Mouse (Mus musculus) heart, adult 2 months (tissue): ENCODE data around the gene Dctpp1.

ENCODE experiments used
- CTCF ChIP-seq: fragments of 200-600 bp; IDR thresholded peaks from 2 replicates; pipeline ENCODE4 v1.8.1; 2022; ENCODE audit warnings: antibody characterized with exemption, mild to moderate bottlenecking, moderate library complexity
- EP300 ChIP-seq: fragments of 200-500 bp; IDR thresholded peaks from 2 replicates; pipeline ENCODE4 v1.6.1; 2011; ENCODE audit warnings: low read depth, low read length, control low read depth; ENCODE audit not compliant: insufficient read depth
- POLR2A ChIP-seq: fragments of 200-500 bp; IDR thresholded peaks from 2 replicates; pipeline ENCODE4 v1.6.1; 2011; ENCODE audit warnings: mild to moderate bottlenecking, low read depth, low read length, control low read depth; ENCODE audit not compliant: insufficient read depth

DNA sequence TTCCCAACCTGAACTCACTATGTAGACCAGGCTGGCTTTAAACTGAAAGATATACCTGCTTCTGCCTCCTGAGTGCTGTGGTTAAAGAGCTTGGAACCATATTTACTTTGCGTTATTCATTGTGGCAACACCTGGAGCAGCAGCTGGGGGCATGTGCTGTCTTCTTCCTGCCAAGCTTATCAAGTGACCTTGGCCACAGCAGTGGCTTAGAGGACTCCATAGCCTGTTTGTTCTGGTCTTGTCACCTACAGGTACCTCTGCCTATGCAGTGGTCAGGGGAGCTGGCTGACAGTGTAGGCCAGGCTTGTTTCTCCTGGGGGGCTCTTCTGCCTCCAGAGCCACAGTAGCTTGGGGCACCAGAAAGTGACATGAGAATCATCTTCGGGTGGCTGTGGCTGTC is 47.9 kb upstream of the Dctpp1 start:
- TF ChIP-seq POLR2A (no peak), CTCF (no peak), EP300 (no peak)
